Mouse (Mus musculus) forebrain, embryonic 16.5 days (tissue): Measurements from ENCODE around the gene Jag2. TPM values are rescaled to one million over a fixed set of nuclear protein-coding genes. Genes with fewer than 3 reads are reported as not detected.

Experiments
- ATAC-seq: fragments of 200-750 bp; cut with Nextera tagmentation; 2 replicates; pipeline ENCODE4 v1.8.0; 2017; ENCODE audit warnings: mild to moderate bottlenecking, moderate library complexity
- H3K27ac ChIP-seq: fragments of 300-500 bp; sonication (generic); 2 replicates; pipeline ENCODE4 v1.5.1; 2014; ENCODE audit warnings: low read length, control low read depth
- H3K27me3 ChIP-seq: fragments of 300-500 bp; sonication (generic); replicated peaks from 2 replicates; pipeline ENCODE4 v1.6.1; 2014; ENCODE audit warnings: low read length; ENCODE audit not compliant: control insufficient read depth, insufficient read depth
- H3K36me3 ChIP-seq: fragments of 300-500 bp; sonication (generic); 2 replicates; pipeline ENCODE4 v1.6.1; 2014; ENCODE audit not compliant: control insufficient read depth, insufficient read depth
- H3K4me1 ChIP-seq: fragments of 300-500 bp; sonication (generic); replicated peaks from 2 replicates; pipeline ENCODE4 v1.6.1; 2014; ENCODE audit warnings: low read length; ENCODE audit not compliant: control insufficient read depth, insufficient read depth
- H3K4me2 ChIP-seq: fragments of 300-500 bp; sonication (generic); 2 replicates; pipeline ENCODE4 v1.6.1; 2014; ENCODE audit warnings: mild to moderate bottlenecking, low read length, control low read depth
- H3K4me3 ChIP-seq: fragments of 300-500 bp; sonication (generic); replicated peaks from 2 replicates; pipeline ENCODE4 v1.5.1; 2014; ENCODE audit warnings: mild to moderate bottlenecking, low read length, control low read depth
- H3K9ac ChIP-seq: fragments of 300-500 bp; sonication (generic); replicated peaks from 2 replicates; pipeline ENCODE4 v1.6.1; 2014; ENCODE audit warnings: low read depth, low read length, control low read depth
- H3K9me3 ChIP-seq: fragments of 300-500 bp; sonication (generic); 2 replicates; pipeline ENCODE4 v1.6.1; 2016; ENCODE audit warnings: low read length; ENCODE audit not compliant: control insufficient read depth
- WGBS: fragments of 180-500 bp; shearing (Covaris S2); extraction: QIAGEN DNeasy Blood & Tissue Kit; methylation state at CpG from one replicate; pipeline ENCODE4 v1.1.7; 2014; 5-methylcytosine and 5-hydroxymethylcytosine counted together
- polyA plus RNA-seq: library from polyadenylated mRNA; unstranded; fragments of >200 nt; fragmentation: Nextera tagmentation; extraction: Ambion mirVana; gene quantifications from 2 replicates; pipeline ENCODE4 v1.2.1, GENCODE M21; 2015

Gene Jag2
- polyA plus RNA-seq, 1 experiment from 2014 or later = 10.7 TPM

- Histone ChIP-seq H3K9me3 (no peaks in the 10 kb centered on the region), H3K4me3 (no peak overlapping the region), H3K36me3 (no peaks in the 10 kb centered on the region), H3K9ac (no peak overlapping the region), H3K27me3 (no peaks in the 10 kb centered on the region), H3K4me2 (no peak overlapping the region), H3K4me1 (peaks cover 15% of the 10 kb centered on the region), H3K27ac (no peak overlapping the region)
- WGBS = 87% methylated on average over 2 of the region's 2 CpGs
- no peak for ATAC-seq
Observed at GRCm38 (mm10) chr12:112943669-112944068, 14.1 kb upstream of the Jag2 start.

GRCm38 (mm10) chr12:112941776-112942713 lies 12.5 kb upstream of the Jag2 start, which contains the start of gene Nudt14:
Nudt14 (minus strand) TSS chr12:112942124.
- no peak within 1 kb of the TSS for H3K27ac ChIP-seq

GRCm38 (mm10) chr12:112941156-112941775 lies 11.7 kb upstream of the Jag2 start:
- Histone ChIP-seq H3K4me1 (peaks cover 15% of the 10 kb centered on the region), H3K4me2 (peak overlapping the region; percentile 78), H3K27me3 (no peaks in the 10 kb centered on the region), H3K36me3 (no peaks in the 10 kb centered on the region), H3K9ac (peak overlapping the region; percentile 72), H3K9me3 (no peaks in the 10 kb centered on the region), H3K4me3 (peak overlapping the region; percentile 57), H3K27ac (no peak overlapping the region)
- ATAC-seq = peak; percentile 9
- 45% methylated on average over 10 of the region's 10 CpGs for WGBS

More at GRCm38 (mm10) chr12:112941776-112942713, 12.5 kb upstream of the Jag2 start, which contains the start of gene Nudt14:
- ATAC-seq = peak; percentile 86
- H3K4me2 ChIP-seq = peak within 1 kb of the TSS; percentile 78
- peaks cover 15% of the 10 kb centered on the region for H3K4me1 ChIP-seq
- no peaks in the 10 kb centered on the region for H3K27me3 ChIP-seq
- peak within 1 kb of the TSS; percentile 72 for H3K9ac ChIP-seq
- WGBS = 2% methylated on average over 57 of the region's 58 CpGs
- peak within 1 kb of the TSS; percentile 57 for H3K4me3 ChIP-seq
- H3K9me3 ChIP-seq = no peaks in the 10 kb centered on the region
- H3K36me3 ChIP-seq = no peaks in the 10 kb centered on the region

GRCm38 (mm10) chr12:112940710-112941109 lies 11.1 kb upstream of the Jag2 start:
- 80% methylated on average over 9 of the region's 9 CpGs for WGBS
- Histone ChIP-seq H3K4me2 (no peak overlapping the region), H3K36me3 (no peaks in the 10 kb centered on the region), H3K4me3 (no peak overlapping the region), H3K9ac (no peak overlapping the region), H3K9me3 (no peaks in the 10 kb centered on the region), H3K4me1 (peaks cover 15% of the 10 kb centered on the region), H3K27ac (no peak overlapping the region), H3K27me3 (no peaks in the 10 kb centered on the region)
- no peak for ATAC-seq

- Histone ChIP-seq H3K36me3 (no peaks in the 10 kb centered on the region), H3K27ac (no peak overlapping the region), H3K4me2 (no peak overlapping the region), H3K9me3 (no peaks in the 10 kb centered on the region), H3K4me3 (no peak overlapping the region), H3K4me1 (peaks cover 15% of the 10 kb centered on the region), H3K27me3 (no peaks in the 10 kb centered on the region), H3K9ac (no peak overlapping the region)
- no peak for ATAC-seq
- whole genome bisulfite sequencing = 85% methylated on average over 4 of the region's 4 CpGs
Observed at GRCm38 (mm10) chr12:112940238-112940637, 10.7 kb upstream of the Jag2 start.

GRCm38 (mm10) chr12:112938873-112939565 lies 9.4 kb upstream of the Jag2 start:
- Histone ChIP-seq H3K4me1 (peaks cover 15% of the 10 kb centered on the region), H3K9me3 (no peaks in the 10 kb centered on the region), H3K27ac (no peak overlapping the region), H3K4me3 (no peak overlapping the region), H3K9ac (no peak overlapping the region), H3K27me3 (no peaks in the 10 kb centered on the region), H3K4me2 (no peak overlapping the region), H3K36me3 (no peaks in the 10 kb centered on the region)
- ATAC-seq = no peak
- WGBS = 64% methylated on average over 10 of the region's 10 CpGs

- Histone ChIP-seq H3K36me3 (no peaks in the 10 kb centered on the region), H3K9me3 (no peaks in the 10 kb centered on the region), H3K4me2 (no peak overlapping the region), H3K4me3 (no peak overlapping the region), H3K4me1 (peaks cover 15% of the 10 kb centered on the region), H3K27ac (no peak overlapping the region), H3K27me3 (no peaks in the 10 kb centered on the region), H3K9ac (no peak overlapping the region)
- no peak for ATAC-seq
- WGBS = 83% methylated on average over 10 of the region's 10 CpGs
Observed at GRCm38 (mm10) chr12:112938366-112938765, 8.8 kb upstream of the Jag2 start.

GRCm38 (mm10) chr12:112937906-112938305 lies 8.3 kb upstream of the Jag2 start:
- 61% methylated on average over 9 of the region's 9 CpGs for WGBS
- H3K36me3 ChIP-seq = no peaks in the 10 kb centered on the region
- H3K4me3 ChIP-seq = no peak overlapping the region
- H3K27ac ChIP-seq = no peak overlapping the region
- no peak overlapping the region for H3K4me2 ChIP-seq
- peaks cover 15% of the 10 kb centered on the region for H3K4me1 ChIP-seq
- H3K9me3 ChIP-seq = no peaks in the 10 kb centered on the region
- no peak for ATAC-seq
- no peak overlapping the region for H3K9ac ChIP-seq
- H3K27me3 ChIP-seq = no peaks in the 10 kb centered on the region

- Histone ChIP-seq H3K27ac (no peak overlapping the region), H3K9me3 (no peaks in the 10 kb centered on the region), H3K36me3 (no peaks in the 10 kb centered on the region), H3K4me3 (no peak overlapping the region), H3K9ac (no peak overlapping the region), H3K4me1 (peaks cover 18% of the 10 kb centered on the region), H3K27me3 (peaks cover 10% of the 10 kb centered on the region; the same call in 1 of the 2 replicates), H3K4me2 (no peak overlapping the region)
- no peak for ATAC-seq
- whole genome bisulfite sequencing = 66% methylated on average over 7 of the region's 7 CpGs
Observed at GRCm38 (mm10) chr12:112932647-112933046, 3.1 kb upstream of the Jag2 start.
